Mouse (Mus musculus): ENCODE results near the gene Samd10. TPM values are rescaled to one million over a fixed set of nuclear protein-coding genes. Genes with fewer than 3 reads are reported as not detected.

The Samd10 gene
- polyA plus RNA-seq (2017; shearing (Covaris generic)), result 10 to 100 TPM; 33.2 to 43.9 TPM

DNA sequence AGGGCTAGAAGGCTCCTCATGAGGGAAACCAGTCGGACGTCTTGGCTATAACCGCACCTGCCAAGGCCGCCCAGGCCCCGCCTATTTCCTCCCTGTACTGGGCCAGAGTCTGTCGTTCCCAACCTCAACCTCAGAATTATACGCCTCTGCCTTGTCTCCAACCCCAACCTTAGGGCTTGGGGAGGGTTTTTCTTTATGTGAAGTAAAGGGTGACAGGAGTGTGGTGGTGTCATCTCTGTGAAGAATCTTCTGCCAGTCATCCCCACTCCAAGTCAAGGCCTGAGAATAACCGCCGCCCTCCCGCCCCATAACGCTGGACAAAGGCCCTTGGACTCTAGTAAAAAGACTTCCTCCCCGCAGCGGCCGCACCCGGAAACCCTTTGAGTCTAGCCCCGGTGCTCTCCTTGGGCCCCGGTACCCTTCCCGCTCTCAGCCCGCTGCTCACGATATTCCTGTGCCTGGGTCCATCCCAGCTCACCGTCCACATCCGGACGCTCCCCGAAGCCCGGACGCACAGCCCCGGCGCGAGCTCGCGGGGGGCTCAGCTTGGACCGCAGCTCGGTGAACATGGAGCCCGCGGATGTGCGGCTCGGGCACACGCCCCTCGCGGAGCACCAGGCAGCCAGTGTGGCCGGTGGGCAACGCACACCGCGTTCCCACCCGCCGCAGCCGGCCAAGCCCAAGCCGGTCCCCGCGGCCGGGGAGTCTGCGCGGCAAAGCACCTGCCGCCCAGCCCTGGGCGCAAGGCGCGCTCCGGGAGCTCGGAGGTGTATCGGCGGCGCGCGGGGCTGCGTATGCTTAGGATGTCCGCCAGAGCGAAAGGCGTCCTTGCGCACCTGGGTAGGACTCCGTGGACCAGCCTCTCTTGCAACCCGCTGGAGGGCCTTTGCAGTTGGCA lies at the start of gene Samd10:
TSS of gene Samd10 (minus strand) at position 759 of the 898 bp plus-strand sequence.

DNA sequence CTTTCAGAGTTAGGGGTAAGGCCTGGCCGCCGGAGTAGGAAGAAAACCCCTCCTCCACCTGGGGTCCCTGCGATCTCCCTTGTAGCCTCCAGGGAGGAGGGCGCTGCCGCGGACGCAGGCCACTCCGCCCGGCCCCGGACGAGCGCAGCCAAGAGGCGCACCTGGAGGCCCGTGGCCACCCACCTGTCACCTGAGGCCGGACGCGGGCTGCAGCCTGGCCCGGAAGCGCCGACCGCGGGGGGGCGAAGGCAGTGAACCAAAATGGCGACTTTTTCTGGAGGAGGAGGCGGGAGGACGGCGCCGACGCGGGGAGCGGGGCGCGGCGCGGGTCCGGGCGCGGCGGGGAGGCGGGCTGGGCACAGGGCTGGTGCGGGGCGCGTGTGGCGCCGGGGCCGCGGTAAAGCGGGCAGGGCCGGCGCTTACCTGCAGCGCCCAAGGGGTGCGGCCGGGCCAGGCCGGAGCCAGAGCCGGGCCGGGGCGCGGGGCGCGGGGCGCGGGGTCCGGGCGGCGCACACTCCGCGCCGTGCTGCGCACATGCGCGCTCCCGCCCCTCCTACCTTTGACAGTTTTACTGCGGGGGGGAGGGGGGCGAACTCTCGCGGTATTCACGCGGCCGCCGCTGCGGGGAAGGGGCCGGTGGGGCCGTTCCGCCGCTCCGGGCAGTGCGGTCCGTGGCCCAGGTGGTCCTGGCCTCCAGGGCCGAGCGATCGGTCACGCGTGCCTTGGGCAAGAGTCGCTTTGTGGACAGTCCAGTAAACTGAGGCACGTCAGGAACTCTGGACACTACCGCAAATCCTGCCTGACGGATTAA lies 6.6 kb downstream of the Samd10 start, which contains the start of gene Zfp512b:
TSS of gene Zfp512b (minus strand) at position 573 of the 811 bp plus-strand sequence.

DNA sequence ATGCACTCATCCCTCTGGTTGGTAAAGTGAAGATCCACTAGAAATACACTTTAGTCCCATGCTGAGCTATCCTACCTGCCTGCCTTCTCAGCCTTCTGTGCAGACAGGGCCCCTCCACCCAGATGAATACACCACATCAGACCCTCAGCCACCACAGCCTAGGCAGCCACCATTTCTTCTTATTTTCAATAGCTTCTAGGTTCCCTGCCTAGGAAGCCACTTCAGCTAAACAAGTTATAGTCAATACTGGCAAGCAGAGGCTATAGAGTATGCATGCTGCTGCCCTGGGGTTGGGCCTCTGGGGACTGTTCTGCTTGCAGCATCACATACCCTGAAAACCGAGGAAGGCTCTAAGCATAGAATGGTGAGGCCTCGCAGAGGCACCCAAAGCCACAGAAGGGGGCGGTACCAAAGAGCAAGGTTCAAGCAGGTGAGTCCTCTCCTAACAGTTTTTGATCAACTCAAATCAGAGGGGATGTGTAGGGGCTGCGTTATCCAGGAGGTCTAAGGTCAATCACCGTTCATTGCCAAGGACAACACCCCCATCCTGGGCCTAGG lies 7.4 kb downstream of the Samd10 start, which contains the start of gene Prpf6:
TSS of gene Prpf6 (plus strand) at position 341 of the 558 bp plus-strand sequence.

DNA sequence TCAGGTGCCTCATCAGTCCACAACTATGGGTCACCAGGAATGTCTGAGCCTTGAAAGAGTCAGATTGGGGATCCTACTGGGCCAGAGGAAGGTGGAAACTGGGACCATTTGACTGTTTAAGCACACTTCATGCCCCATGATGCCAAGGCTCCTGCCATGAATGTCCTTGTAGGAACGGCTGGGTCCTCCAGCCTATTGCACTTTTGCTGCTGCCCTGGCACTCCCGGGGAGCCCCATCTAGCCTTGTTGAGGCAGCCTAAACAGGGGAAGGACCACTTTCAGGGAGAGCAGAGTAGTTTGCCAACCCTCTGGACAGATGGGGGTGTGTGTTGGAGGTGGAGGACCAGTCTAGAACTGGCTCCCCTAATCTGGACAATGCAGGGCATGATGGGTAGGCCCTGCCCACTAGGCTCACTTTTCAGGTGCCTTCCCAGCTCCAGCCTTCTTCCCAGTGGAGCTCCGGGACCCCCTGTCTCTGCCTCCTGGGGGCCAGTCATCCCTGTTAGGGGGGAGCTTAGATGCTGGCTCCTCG lies 14.5 kb downstream of the Samd10 start, which contains the start of gene Uckl1:
TSS of gene Uckl1 (minus strand) at position 482 of the 532 bp plus-strand sequence.

Other genes starting within 250 kb of the Samd10 start
- gene Zgpat, start 234.3 kb downstream of the Samd10 start, polyA plus RNA-seq (2017; shearing (Covaris generic)), result 100 to 1,000 TPM in 1 of 2 experiments, 10 to 100 TPM in 1; 85.3 to 107 TPM
- 100 to 1,000 TPM; 135 to 144 TPM for gene Arfrp1, start 233.8 kb downstream of the Samd10 start, polyA plus RNA-seq (2017; shearing (Covaris generic))
- 100 to 1,000 TPM; 317 TPM for gene Lime1, start 219.1 kb downstream of the Samd10 start, polyA plus RNA-seq (2017; shearing (Covaris generic))
- 1 to 10 TPM; 2.1 to 2.2 TPM for gene Zbtb46, start 139.8 kb downstream of the Samd10 start, polyA plus RNA-seq (2017; shearing (Covaris generic))
- gene Abhd16b, start 106.0 kb downstream of the Samd10 start, polyA plus RNA-seq (2017; shearing (Covaris generic)), result 1 to 10 TPM in 1 of 2 experiments, under 1 TPM in 1; 0.66 to 2.1 TPM
- 10 to 100 TPM; 79.6 to 96.6 TPM for gene Tpd52l2, start 102.1 kb downstream of the Samd10 start, polyA plus RNA-seq (2017; shearing (Covaris generic))
- gene Dnajc5, start 78.7 kb downstream of the Samd10 start, polyA plus RNA-seq (2017; shearing (Covaris generic)), result 100 to 1,000 TPM in 1 of 2 experiments, 10 to 100 TPM in 1; 94.2 to 122 TPM
- gene Uckl1, start 14.3 kb downstream of the Samd10 start, polyA plus RNA-seq (2017; shearing (Covaris generic)), result 100 to 1,000 TPM; 197 to 240 TPM
- 100 to 1,000 TPM in 1 of 2 experiments, 10 to 100 TPM in 1; 85.7 to 111 TPM for gene Prpf6, start 7.3 kb downstream of the Samd10 start, polyA plus RNA-seq (2017; shearing (Covaris generic))
- 10 to 100 TPM; 23.9 to 37.2 TPM for gene Zfp512b, start 6.4 kb downstream of the Samd10 start, polyA plus RNA-seq (2017; shearing (Covaris generic))
- not detected for gene Gm29797, start 57.8 kb upstream of the Samd10 start, polyA plus RNA-seq (2017; shearing (Covaris generic))
- 1 to 10 TPM in 1 of 2 experiments, not detected in 1; 1.5 TPM for gene Sox18, start 72.4 kb upstream of the Samd10 start, polyA plus RNA-seq (2017; shearing (Covaris generic))
- gene Tcea2, start 81.1 kb upstream of the Samd10 start, polyA plus RNA-seq (2017; shearing (Covaris generic)), result 10 to 100 TPM; 20.4 to 20.6 TPM
- gene Rgs19, start 94.8 kb upstream of the Samd10 start, polyA plus RNA-seq (2017; shearing (Covaris generic)), result 100 to 1,000 TPM; 186 to 225 TPM
- not detected for gene Lkaaear1, start 99.2 kb upstream of the Samd10 start, polyA plus RNA-seq (2017; shearing (Covaris generic))
- gene Oprl1, start 115.8 kb upstream of the Samd10 start, polyA plus RNA-seq (2017; shearing (Covaris generic)), result not detected
- gene Myt1, start 164.1 kb upstream of the Samd10 start, polyA plus RNA-seq (2017; shearing (Covaris generic)), result under 1 TPM; 0.24 to 0.64 TPM
- 10 to 100 TPM; 57.5 to 67.5 TPM for gene Pcmtd2, start 238.6 kb upstream of the Samd10 start, polyA plus RNA-seq (2017; shearing (Covaris generic))